Mouse (Mus musculus): ENCODE measurements around the gene Nuak2. TPM values are rescaled to one million over a fixed set of nuclear protein-coding genes. Genes with fewer than 3 reads are reported as not detected.

The Nuak2 gene
- polyA plus RNA-seq, 1 experiment from 2014 or later, result 11.1 TPM

DNA sequence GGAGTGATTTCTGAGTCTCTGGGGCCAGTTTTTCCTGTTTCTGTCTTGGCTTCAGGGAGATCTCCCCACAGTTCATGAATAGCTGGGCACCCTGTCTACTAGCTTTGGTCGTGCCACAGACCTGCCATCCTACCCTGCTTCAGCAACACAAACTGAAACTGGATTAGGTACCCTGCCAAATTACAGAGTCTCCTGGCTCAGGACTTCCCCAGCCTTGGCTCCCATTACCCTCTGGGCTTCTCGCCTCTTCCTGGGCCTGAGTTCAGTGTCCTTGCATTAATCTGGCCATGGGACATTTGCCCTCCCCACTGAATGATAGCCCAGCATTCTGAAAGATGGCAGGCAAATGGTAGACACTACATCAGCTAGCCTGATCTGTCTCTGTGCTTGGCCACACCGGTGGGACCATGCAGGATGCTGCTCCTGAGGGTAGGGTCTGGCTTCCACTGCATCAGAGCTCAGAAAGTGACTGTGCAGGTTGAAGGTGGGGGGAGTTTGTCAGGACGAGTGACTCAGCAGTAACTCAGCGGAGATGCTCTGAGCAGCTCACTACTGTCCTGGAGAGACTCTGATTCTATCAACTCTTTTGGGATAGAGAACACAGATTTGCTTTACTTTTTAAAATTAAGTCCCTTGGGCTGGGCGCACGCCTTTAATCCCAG, 49.1 kb downstream of the Nuak2 start:
- no peak overlapping the region for H3K4me2 ChIP-seq (ENCODE audit: low read length)
- H3K4me3 ChIP-seq (ENCODE audit: low read length), result no peak overlapping the region
- no peaks in the 10 kb centered on the region for H3K27me3 ChIP-seq (replicated peaks; ENCODE audit: control insufficient read depth, insufficient read depth, low read length)
- H3K27ac ChIP-seq (ENCODE audit: low read depth, low read length), result no peak overlapping the region; the same call in 1 of the 2 replicates
- ATAC-seq, result peak; percentile 56
- peaks cover 13% of the 10 kb centered on the region for H3K4me1 ChIP-seq (ENCODE audit: control insufficient read depth, insufficient read depth, low read depth, low read length)
- H3K9me3 ChIP-seq (ENCODE audit: control insufficient read depth, low read length), result no peaks in the 10 kb centered on the region
- H3K9ac ChIP-seq (ENCODE audit: low read depth, low read length), result no peak overlapping the region
- 83% methylated on average over 7 of the region's 7 CpGs for WGBS
- H3K36me3 ChIP-seq (ENCODE audit: control insufficient read depth, insufficient read depth, low read length), result peaks cover 11% of the 10 kb centered on the region

GRCm38 (mm10) chr1:132365645-132366044, 49.7 kb downstream of the Nuak2 start:
- Histone ChIP-seq H3K9me3 (ENCODE audit: control insufficient read depth, low read length) (no peaks in the 10 kb centered on the region), H3K4me3 (ENCODE audit: low read length) (no peak overlapping the region), H3K4me1 (ENCODE audit: control insufficient read depth, insufficient read depth, low read depth, low read length) (peaks cover 14% of the 10 kb centered on the region), H3K36me3 (ENCODE audit: control insufficient read depth, insufficient read depth, low read length) (peaks cover 5% of the 10 kb centered on the region), H3K9ac (ENCODE audit: low read depth, low read length) (no peak overlapping the region), H3K4me2 (ENCODE audit: low read length) (no peak overlapping the region), H3K27ac (ENCODE audit: low read depth, low read length) (no peak overlapping the region), H3K27me3 (replicated peaks; ENCODE audit: control insufficient read depth, insufficient read depth, low read length) (no peaks in the 10 kb centered on the region)
- 65% methylated on average over 4 of the region's 4 CpGs for WGBS
- no peak for ATAC-seq

GRCm38 (mm10) chr1:132366235-132366634, 50.3 kb downstream of the Nuak2 start:
- Histone ChIP-seq H3K9ac (ENCODE audit: low read depth, low read length) (no peak overlapping the region), H3K27me3 (replicated peaks; ENCODE audit: control insufficient read depth, insufficient read depth, low read length) (no peaks in the 10 kb centered on the region), H3K27ac (ENCODE audit: low read depth, low read length) (no peak overlapping the region), H3K4me3 (ENCODE audit: low read length) (no peak overlapping the region), H3K4me2 (ENCODE audit: low read length) (no peak overlapping the region), H3K36me3 (ENCODE audit: control insufficient read depth, insufficient read depth, low read length) (no peaks in the 10 kb centered on the region; the same call in 1 of the 2 replicates), H3K9me3 (ENCODE audit: control insufficient read depth, low read length) (no peaks in the 10 kb centered on the region), H3K4me1 (ENCODE audit: control insufficient read depth, insufficient read depth, low read depth, low read length) (peaks cover 18% of the 10 kb centered on the region)
- ATAC-seq, result no peak
- WGBS, result 60% methylated on average over 8 of the region's 8 CpGs

DNA sequence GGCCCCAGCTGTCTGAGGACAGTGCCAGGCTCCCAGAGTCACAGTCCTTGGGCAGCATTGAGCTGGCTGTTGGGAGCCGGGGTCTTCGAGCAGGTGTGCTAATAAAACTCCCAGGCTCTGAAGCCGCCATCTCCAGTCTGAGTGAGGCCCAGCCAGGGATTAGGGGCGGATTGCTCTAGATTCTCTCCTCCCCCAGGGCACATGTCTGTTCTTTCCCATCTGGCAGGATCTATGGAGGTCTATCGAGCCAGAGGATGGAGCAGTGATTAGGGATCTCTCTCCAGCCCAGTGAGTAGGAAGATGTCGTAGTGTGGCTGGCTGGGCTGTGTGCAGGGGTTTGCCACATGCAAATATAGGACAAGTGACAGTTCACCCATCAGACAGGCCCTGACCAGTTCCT, 51.0 kb downstream of the Nuak2 start:
- Histone ChIP-seq H3K9ac (ENCODE audit: low read depth, low read length) (peak overlapping the region; percentile 41; the same call in 1 of the 2 replicates), H3K27me3 (replicated peaks; ENCODE audit: control insufficient read depth, insufficient read depth, low read length) (no peaks in the 10 kb centered on the region), H3K4me2 (ENCODE audit: low read length) (no peak overlapping the region), H3K36me3 (ENCODE audit: control insufficient read depth, insufficient read depth, low read length) (no peaks in the 10 kb centered on the region), H3K4me3 (ENCODE audit: low read length) (no peak overlapping the region), H3K9me3 (ENCODE audit: control insufficient read depth, low read length) (no peaks in the 10 kb centered on the region), H3K27ac (ENCODE audit: low read depth, low read length) (no peak overlapping the region), H3K4me1 (ENCODE audit: control insufficient read depth, insufficient read depth, low read depth, low read length) (peaks cover 25% of the 10 kb centered on the region)
- peak; percentile 37; the same call in 1 of the 2 replicates for ATAC-seq
- WGBS, result 52% methylated on average over 6 of the region's 6 CpGs

DNA sequence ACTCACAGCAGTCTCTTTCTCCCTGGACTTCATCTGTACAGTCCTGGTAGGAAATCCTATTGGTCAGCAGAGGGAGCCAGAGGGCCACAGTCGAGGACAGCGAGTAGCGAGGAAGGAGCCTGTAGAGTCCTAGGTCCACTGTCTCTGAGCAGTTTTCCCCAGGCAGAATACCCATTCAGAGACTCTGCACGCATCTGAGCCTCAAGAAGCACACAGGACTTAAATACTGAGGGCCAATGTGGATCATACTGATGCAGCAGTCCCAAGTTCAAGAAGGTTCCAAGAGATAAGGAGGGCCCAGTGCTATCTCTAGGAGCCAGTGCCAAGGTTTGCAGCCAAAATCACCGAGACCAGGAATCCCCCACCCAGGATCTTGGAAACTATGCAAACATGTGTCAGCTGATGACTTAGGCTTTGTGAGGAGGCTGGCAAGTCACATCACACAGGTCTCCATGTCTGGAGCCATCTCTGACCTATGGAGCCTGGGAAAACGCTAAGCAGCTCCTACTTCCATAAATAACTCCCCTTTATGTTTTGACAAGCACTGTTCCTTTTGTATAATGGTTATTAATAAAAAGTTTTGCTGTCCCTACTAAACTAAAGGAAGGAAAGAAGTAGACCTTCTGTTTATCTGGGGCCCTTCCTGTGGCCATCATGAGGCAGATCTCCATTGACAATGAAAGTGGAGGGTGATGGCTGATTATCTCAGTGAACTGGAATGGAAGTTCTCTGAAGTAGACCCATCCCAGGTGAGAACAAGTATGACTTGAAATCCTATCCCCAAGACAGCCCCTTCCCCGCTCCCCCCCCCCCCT, 52.0 kb downstream of the Nuak2 start:
- 30% methylated on average over 7 of the region's 7 CpGs for WGBS
- peak; percentile 86 for ATAC-seq
- H3K4me2 ChIP-seq (ENCODE audit: low read length), result no peak overlapping the region
- H3K9me3 ChIP-seq (ENCODE audit: control insufficient read depth, low read length), result no peaks in the 10 kb centered on the region
- H3K4me3 ChIP-seq (ENCODE audit: low read length), result no peak overlapping the region
- no peaks in the 10 kb centered on the region for H3K36me3 ChIP-seq (ENCODE audit: control insufficient read depth, insufficient read depth, low read length)
- H3K27ac ChIP-seq (ENCODE audit: low read depth, low read length), result no peak overlapping the region
- no peaks in the 10 kb centered on the region for H3K27me3 ChIP-seq (replicated peaks; ENCODE audit: control insufficient read depth, insufficient read depth, low read length)
- no peak overlapping the region for H3K9ac ChIP-seq (ENCODE audit: low read depth, low read length)
- H3K4me1 ChIP-seq (ENCODE audit: control insufficient read depth, insufficient read depth, low read depth, low read length), result peaks cover 34% of the 10 kb centered on the region

GRCm38 (mm10) chr1:132370681-132371173, 54.8 kb downstream of the Nuak2 start:
- 72% methylated on average over 9 of the region's 9 CpGs for WGBS
- H3K9me3 ChIP-seq (ENCODE audit: control insufficient read depth, low read length), result no peaks in the 10 kb centered on the region
- H3K27ac ChIP-seq (ENCODE audit: low read depth, low read length), result no peak overlapping the region
- H3K4me2 ChIP-seq (ENCODE audit: low read length), result no peak overlapping the region
- H3K4me3 ChIP-seq (ENCODE audit: low read length), result no peak overlapping the region
- H3K4me1 ChIP-seq (ENCODE audit: control insufficient read depth, insufficient read depth, low read depth, low read length), result peaks cover 50% of the 10 kb centered on the region
- H3K9ac ChIP-seq (ENCODE audit: low read depth, low read length), result no peak overlapping the region
- no peaks in the 10 kb centered on the region for H3K36me3 ChIP-seq (ENCODE audit: control insufficient read depth, insufficient read depth, low read length)
- ATAC-seq, result no peak
- H3K27me3 ChIP-seq (replicated peaks; ENCODE audit: control insufficient read depth, insufficient read depth, low read length), result no peaks in the 10 kb centered on the region

DNA sequence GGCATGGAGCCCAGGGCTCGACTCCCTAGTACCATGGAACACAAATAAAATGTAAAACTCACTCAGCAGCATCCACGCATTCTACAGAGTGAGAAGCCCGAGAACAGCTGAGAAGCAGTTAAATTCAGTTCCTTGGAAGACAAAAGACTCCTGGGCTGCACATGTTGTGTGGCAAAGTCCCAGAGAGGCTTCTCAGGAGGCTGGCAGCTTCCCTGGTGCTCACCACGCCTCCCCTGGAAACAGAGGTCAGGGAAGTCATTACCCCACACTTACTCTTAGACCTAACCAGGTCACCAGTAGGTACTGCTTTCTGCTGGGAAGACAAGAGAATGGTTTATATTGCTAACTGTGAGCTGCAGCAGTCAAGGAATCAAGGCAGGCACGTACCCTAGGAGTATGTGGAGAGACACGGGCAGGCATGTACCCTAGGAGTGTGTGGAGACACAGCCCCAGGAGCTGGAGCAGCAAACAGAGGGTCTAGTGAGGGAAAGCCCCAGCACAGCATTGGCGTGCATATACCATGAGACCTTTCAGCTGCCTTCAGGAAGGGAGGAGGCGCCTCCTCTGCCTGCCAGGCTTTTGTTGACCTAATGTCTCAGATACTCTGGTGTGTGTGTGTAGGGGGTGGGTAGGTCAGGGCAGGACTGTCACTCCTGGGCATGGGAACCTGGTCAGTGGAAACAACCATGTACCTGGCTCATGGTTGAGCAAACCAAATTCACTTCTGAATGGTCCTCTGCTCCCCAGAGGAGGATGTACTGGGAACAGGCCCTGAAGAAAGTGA, 55.6 kb downstream of the Nuak2 start:
- H3K4me3 ChIP-seq (ENCODE audit: low read length), result no peak overlapping the region
- H3K27me3 ChIP-seq (replicated peaks; ENCODE audit: control insufficient read depth, insufficient read depth, low read length), result no peaks in the 10 kb centered on the region
- WGBS, result 32% methylated on average over 8 of the region's 8 CpGs
- peaks cover 50% of the 10 kb centered on the region for H3K4me1 ChIP-seq (ENCODE audit: control insufficient read depth, insufficient read depth, low read depth, low read length)
- no peaks in the 10 kb centered on the region for H3K36me3 ChIP-seq (ENCODE audit: control insufficient read depth, insufficient read depth, low read length)
- no peak for ATAC-seq
- no peak overlapping the region for H3K27ac ChIP-seq (ENCODE audit: low read depth, low read length)
- H3K9ac ChIP-seq (ENCODE audit: low read depth, low read length), result no peak overlapping the region
- H3K9me3 ChIP-seq (ENCODE audit: control insufficient read depth, low read length), result no peaks in the 10 kb centered on the region
- no peak overlapping the region for H3K4me2 ChIP-seq (ENCODE audit: low read length)

DNA sequence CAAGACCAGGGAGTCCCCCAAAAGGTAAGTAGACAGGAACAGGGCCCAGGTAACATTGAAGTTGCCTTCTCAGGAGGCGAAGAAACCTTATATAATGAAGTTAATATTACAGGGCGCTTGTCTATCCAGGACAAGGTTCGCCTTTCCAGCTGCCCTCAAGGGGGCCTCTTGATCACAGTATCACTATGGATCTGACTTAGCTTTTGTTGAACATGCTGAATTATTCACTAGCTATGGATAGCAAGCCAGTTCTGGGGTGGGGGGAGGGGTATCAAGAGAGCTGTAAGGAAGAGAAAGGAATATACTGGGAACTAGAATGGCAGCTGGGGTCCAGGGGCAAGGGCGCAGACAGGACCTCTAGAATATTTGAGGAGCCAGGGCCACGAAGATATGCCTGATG, 56.4 kb downstream of the Nuak2 start:
- Histone ChIP-seq H3K9ac (ENCODE audit: low read depth, low read length) (no peak overlapping the region), H3K27ac (ENCODE audit: low read depth, low read length) (no peak overlapping the region), H3K4me2 (ENCODE audit: low read length) (no peak overlapping the region), H3K9me3 (ENCODE audit: control insufficient read depth, low read length) (no peaks in the 10 kb centered on the region), H3K4me3 (ENCODE audit: low read length) (no peak overlapping the region), H3K4me1 (ENCODE audit: control insufficient read depth, insufficient read depth, low read depth, low read length) (peaks cover 47% of the 10 kb centered on the region), H3K27me3 (replicated peaks; ENCODE audit: control insufficient read depth, insufficient read depth, low read length) (no peaks in the 10 kb centered on the region), H3K36me3 (ENCODE audit: control insufficient read depth, insufficient read depth, low read length) (no peaks in the 10 kb centered on the region)
- WGBS, result 49% methylated on average over 5 of the region's 5 CpGs
- no peak for ATAC-seq
